Mouse (Mus musculus) kidney, embryonic 14.5 days (tissue): ENCODE data around the gene Mrps6. TPM values are rescaled to one million over a fixed set of nuclear protein-coding genes. Genes with fewer than 3 reads are reported as not detected.
A peak's percentile ranks its signal among the peaks of the same experiment; 100 is the strongest.

Source experiments
- ATAC-seq: fragments of 200-750 bp; cut with Nextera tagmentation; 2 replicates; pipeline ENCODE4 v1.8.0; 2017; ENCODE audit warnings: moderate number of reproducible peaks, mild to moderate bottlenecking, moderate TSS enrichment, moderate library complexity; ENCODE audit not compliant: low FRiP score, low TSS enrichment
- H3K27ac ChIP-seq: fragments of 300-500 bp; sonication (generic); 2 replicates; pipeline ENCODE4 v1.5.1; 2014; ENCODE audit warnings: low read depth, mild to moderate bottlenecking, low read length, moderate library complexity, mixed read lengths
- H3K27me3 ChIP-seq: fragments of 300-500 bp; sonication (generic); 2 replicates; pipeline ENCODE4 v1.6.1; 2014; ENCODE audit warnings: mild to moderate bottlenecking, low read length; ENCODE audit not compliant: control insufficient read depth, insufficient read depth
- H3K36me3 ChIP-seq: fragments of 300-500 bp; sonication (generic); 2 replicates; pipeline ENCODE4 v1.6.1; 2014; ENCODE audit warnings: low read length, mixed read lengths; ENCODE audit not compliant: control insufficient read depth, insufficient read depth
- H3K4me1 ChIP-seq: fragments of 300-500 bp; sonication (generic); 2 replicates; pipeline ENCODE4 v1.6.1; 2014; ENCODE audit warnings: low read length, mixed read lengths; ENCODE audit not compliant: control insufficient read depth, insufficient read depth
- H3K4me2 ChIP-seq: fragments of 300-500 bp; sonication (generic); replicated peaks from 2 replicates; pipeline ENCODE4 v1.6.1; 2014; ENCODE audit warnings: low read depth, mild to moderate bottlenecking, low read length
- H3K4me3 ChIP-seq: fragments of 300-500 bp; sonication (generic); 2 replicates; pipeline ENCODE4 v1.5.1; 2014; ENCODE audit warnings: mild to moderate bottlenecking, low read length
- H3K9ac ChIP-seq: fragments of 300-500 bp; sonication (generic); 2 replicates; pipeline ENCODE4 v1.6.1; 2014; ENCODE audit warnings: low read depth, mild to moderate bottlenecking, low read length, moderate library complexity
- H3K9me3 ChIP-seq: fragments of 300-500 bp; sonication (generic); 2 replicates; pipeline ENCODE4 v1.6.1; 2016; ENCODE audit warnings: low read length; ENCODE audit not compliant: control insufficient read depth
- WGBS: fragments of 180-500 bp; shearing (Covaris S2); extraction: QIAGEN DNeasy Blood & Tissue Kit; methylation state at CpG from one replicate; pipeline ENCODE4 v1.1.7; 2014; 5-methylcytosine and 5-hydroxymethylcytosine counted together
- polyA plus RNA-seq: library from polyadenylated mRNA; unstranded; fragments of >200 nt; fragmentation: Nextera tagmentation; extraction: Ambion mirVana; gene quantifications from 2 replicates; pipeline ENCODE4 v1.2.1, GENCODE M21; 2014

Mrps6 gene
- polyA plus RNA-seq, 1 experiment from 2014 or later: 168 TPM

DNA sequence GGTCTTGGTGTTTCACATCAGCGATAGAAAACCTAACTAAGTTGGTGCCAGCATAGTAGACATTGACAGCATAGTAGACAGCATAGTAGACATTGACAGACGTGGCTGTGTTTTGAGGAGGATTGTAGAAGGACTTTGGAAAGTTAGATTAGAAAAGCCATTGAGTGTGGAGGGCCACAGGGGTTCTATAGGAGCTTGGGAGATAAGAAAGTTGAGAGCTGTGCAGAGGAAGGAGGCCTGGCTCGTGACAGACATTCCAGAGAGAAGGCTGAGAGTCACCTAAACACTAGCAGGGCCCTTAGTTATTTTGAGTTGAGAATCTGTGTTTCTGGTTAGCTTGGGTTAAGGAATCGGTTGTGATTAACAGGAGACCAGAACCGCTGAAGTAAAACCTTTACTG is 69.6 kb downstream of the Mrps6 start:
- no peaks in the 10 kb centered on the region for H3K36me3 ChIP-seq
- no peak overlapping the region for H3K27ac ChIP-seq
- no peaks in the 10 kb centered on the region for H3K4me1 ChIP-seq
- H3K4me3 ChIP-seq: no peak overlapping the region
- H3K4me2 ChIP-seq: no peak overlapping the region
- WGBS: 84% methylated on average over 5 of the region's 5 CpGs
- no peaks in the 10 kb centered on the region for H3K27me3 ChIP-seq
- ATAC-seq: no peak
- peaks cover 7% of the 10 kb centered on the region; the same call in 1 of the 2 replicates for H3K9me3 ChIP-seq
- no peak overlapping the region for H3K9ac ChIP-seq

GRCm38 (mm10) chr16:92129843-92130242 is 71.8 kb downstream of the Mrps6 start:
- Histone ChIP-seq H3K4me2 (no peak overlapping the region), H3K9me3 (0 out of 2 replicates have a peak, but pooled peaks cover under 1% of the 10 kb centered on the region), H3K9ac (no peak overlapping the region), H3K36me3 (no peaks in the 10 kb centered on the region), H3K27me3 (no peaks in the 10 kb centered on the region), H3K4me1 (no peaks in the 10 kb centered on the region), H3K4me3 (no peak overlapping the region), H3K27ac (no peak overlapping the region)
- no peak for ATAC-seq
- WGBS: 95% methylated on average over 8 of the region's 8 CpGs

DNA sequence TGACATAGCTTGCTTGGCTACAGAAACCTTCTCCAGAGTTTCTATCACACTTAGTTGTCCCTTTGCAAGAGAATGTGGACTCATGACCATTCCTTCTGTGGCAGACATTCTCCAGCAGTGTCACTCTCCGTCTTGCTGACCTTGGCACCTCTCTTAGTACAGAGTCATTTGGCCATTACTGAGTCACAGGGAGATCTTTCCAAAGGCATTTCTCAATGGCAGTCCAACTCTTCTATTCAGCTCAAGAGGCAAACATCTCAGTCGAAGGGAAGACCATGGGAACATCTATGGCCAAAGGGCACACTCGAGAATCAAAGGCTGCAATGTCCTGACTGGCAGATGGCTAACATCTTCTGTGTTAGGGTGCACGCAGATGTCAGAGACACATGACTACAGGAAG is 74.4 kb downstream of the Mrps6 start:
- Histone ChIP-seq H3K4me1 (no peaks in the 10 kb centered on the region), H3K27me3 (no peaks in the 10 kb centered on the region), H3K9me3 (no peaks in the 10 kb centered on the region), H3K36me3 (no peaks in the 10 kb centered on the region), H3K27ac (no peak overlapping the region), H3K4me3 (no peak overlapping the region), H3K9ac (no peak overlapping the region), H3K4me2 (no peak overlapping the region)
- WGBS: 85% methylated on average over 4 of the region's 4 CpGs
- ATAC-seq: no peak

DNA sequence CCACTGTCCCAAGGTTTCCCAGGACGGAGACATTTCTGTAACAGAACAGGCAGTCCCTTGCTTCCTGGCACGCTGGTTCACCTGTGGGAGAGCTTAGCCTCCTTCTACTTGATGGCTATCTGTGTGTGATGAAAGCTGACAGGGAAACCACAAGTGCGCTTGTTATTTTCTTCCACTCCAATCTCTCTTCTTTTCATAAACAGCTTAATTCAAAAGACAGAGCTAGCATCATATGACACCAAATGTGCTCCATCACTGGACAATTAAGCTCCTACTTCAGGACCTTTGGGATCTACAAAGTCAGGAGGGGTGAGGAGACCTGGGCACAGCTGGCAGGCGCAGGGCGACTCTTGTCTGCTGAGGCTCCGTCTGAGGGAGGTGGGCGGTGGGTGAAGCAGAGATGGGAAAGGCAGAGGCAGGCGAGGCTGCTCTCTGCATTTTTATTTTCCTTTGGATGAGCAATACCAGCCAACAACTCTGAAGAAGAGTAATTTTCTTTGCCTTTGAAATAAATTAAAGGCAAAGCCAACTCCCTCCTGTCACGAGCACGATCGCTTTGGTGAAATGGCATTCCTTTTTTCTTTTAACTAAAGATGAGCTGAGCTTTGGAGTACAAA is 76.2 kb downstream of the Mrps6 start:
- Histone ChIP-seq H3K27me3 (no peaks in the 10 kb centered on the region), H3K27ac (no peak overlapping the region), H3K9me3 (no peaks in the 10 kb centered on the region), H3K36me3 (no peaks in the 10 kb centered on the region), H3K4me1 (no peaks in the 10 kb centered on the region), H3K4me2 (no peak overlapping the region), H3K9ac (no peak overlapping the region), H3K4me3 (no peak overlapping the region)
- ATAC-seq: no peak
- whole genome bisulfite sequencing: 78% methylated on average over 11 of the region's 11 CpGs

DNA sequence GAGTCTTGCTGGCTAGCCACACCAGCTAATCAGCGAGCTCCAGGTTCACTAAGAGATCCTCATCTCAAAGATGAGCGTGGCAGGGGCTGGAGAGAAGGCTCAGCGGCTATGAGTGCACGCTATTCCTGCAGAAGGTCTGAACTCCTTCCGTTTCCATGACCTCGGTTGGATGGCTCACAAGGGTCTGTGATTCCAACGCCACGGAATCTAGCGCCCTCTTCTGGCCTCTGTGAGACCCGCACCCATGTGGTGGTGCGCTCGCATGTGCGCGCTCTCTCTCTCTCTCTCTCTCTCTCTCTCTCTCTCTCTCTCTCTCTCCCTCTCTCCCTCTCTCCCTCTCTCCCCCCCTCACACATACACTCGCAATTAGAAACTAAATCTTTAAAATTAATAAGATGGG is 78.2 kb downstream of the Mrps6 start:
- WGBS: 88% methylated on average over 15 of the region's 15 CpGs
- H3K4me2 ChIP-seq: no peak overlapping the region

GRCm38 (mm10) chr16:92139386-92140261 is 81.6 kb downstream of the Mrps6 start:
- Histone ChIP-seq H3K4me1 (0 out of 2 replicates have a peak, but pooled peaks cover 4% of the 10 kb centered on the region), H3K27me3 (no peaks in the 10 kb centered on the region), H3K9me3 (no peaks in the 10 kb centered on the region), H3K27ac (0 out of 2 replicates have a peak overlapping the region, but pooled peaks have one; percentile 17), H3K4me3 (no peak overlapping the region), H3K36me3 (no peaks in the 10 kb centered on the region), H3K9ac (no peak overlapping the region), H3K4me2 (no peak overlapping the region)
- ATAC-seq: no peak
- WGBS: 59% methylated on average over 15 of the region's 15 CpGs

More for the DNA sequence above, 78.2 kb downstream of the Mrps6 start:
- no peaks in the 10 kb centered on the region for H3K27me3 ChIP-seq
- H3K9ac ChIP-seq: no peak overlapping the region
- H3K4me1 ChIP-seq: 0 out of 2 replicates have a peak, but pooled peaks cover 4% of the 10 kb centered on the region
- H3K4me3 ChIP-seq: no peak overlapping the region
- H3K9me3 ChIP-seq: no peaks in the 10 kb centered on the region
- ATAC-seq: no peak
- no peaks in the 10 kb centered on the region for H3K36me3 ChIP-seq
- H3K27ac ChIP-seq: no peak overlapping the region

DNA sequence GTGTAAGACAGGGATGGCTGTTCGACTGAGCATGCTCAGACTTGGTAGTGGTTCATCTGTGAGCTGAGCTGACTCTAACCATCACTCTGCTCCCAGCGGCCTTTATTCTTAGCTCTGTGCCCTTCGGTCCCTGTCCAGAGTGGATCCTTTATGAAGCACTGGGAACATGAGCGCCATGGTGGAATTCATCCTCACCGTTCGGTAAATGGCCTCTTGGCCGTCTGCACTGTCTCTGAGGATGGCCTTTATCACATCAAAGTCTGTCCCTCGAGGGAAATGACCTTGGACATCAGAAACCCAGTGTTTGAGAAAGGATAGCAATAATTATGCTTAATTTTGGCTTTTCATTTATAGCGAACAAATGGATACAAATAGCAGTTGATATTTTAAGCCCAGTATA is 82.3 kb downstream of the Mrps6 start:
- Histone ChIP-seq H3K9me3 (no peaks in the 10 kb centered on the region), H3K27me3 (no peaks in the 10 kb centered on the region), H3K4me2 (no peak overlapping the region), H3K4me3 (no peak overlapping the region), H3K9ac (no peak overlapping the region), H3K36me3 (no peaks in the 10 kb centered on the region), H3K4me1 (0 out of 2 replicates have a peak, but pooled peaks cover 4% of the 10 kb centered on the region), H3K27ac (0 out of 2 replicates have a peak overlapping the region, but pooled peaks have one; percentile 17)
- ATAC-seq: no peak
- 78% methylated on average over 9 of the region's 9 CpGs for WGBS

DNA sequence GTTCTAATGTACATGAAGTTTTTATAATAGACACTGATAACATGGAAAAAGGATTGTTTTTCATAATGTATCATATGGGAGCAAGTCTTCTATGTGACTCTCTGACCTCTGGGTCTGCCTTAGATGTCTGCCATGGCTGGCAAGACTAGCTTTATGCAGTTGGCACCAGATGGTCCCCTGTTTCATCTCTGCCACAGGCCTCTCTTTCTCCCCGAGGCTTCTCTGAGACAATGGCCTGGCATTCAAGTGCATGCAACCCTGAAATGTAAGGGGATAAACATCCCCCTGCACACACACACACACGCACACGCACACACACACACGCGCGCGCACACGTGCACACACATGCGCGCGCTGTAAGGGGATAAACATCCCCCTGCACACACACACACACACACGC is 83.0 kb downstream of the Mrps6 start:
- Histone ChIP-seq H3K9ac (no peak overlapping the region), H3K27ac (no peak overlapping the region), H3K9me3 (no peaks in the 10 kb centered on the region), H3K36me3 (no peaks in the 10 kb centered on the region), H3K27me3 (no peaks in the 10 kb centered on the region), H3K4me2 (no peak overlapping the region), H3K4me1 (0 out of 2 replicates have a peak, but pooled peaks cover 4% of the 10 kb centered on the region), H3K4me3 (no peak overlapping the region)
- WGBS: 95% methylated on average over 12 of the region's 12 CpGs
- no peak for ATAC-seq
